ENCODE assay signal across 10 mouse cellular contexts in genomic region chr12:32789092-32789491, GRCm38 (mm10).
"Had no signal": no experiment of that assay in that cellular context is flagged by ENCODE, and none has a peak within 500 bp of the region (broad histone marks: within the 10 kb centered on the region; RNA-seq: fewer than 3 reads in every experiment).

No protein-coding gene starts in this region.

- H3K36me3 ChIP-seq: limb, embryonic 15.5 days; liver, embryonic 12.5 days; midbrain, embryonic 12.5 days had no signal

- H3K27ac ChIP-seq: limb, embryonic 15.5 days; liver, embryonic 12.5 days; midbrain, embryonic 12.5 days; stomach, postnatal 0 days had no signal

- H3K9ac ChIP-seq: limb, embryonic 15.5 days; liver, embryonic 12.5 days; lung, embryonic 14.5 days; midbrain, embryonic 12.5 days had no signal

- H3K4me3 ChIP-seq: limb, embryonic 15.5 days; liver, embryonic 12.5 days; midbrain, embryonic 12.5 days had no signal

- H3K27me3 ChIP-seq: limb, embryonic 15.5 days; liver, embryonic 12.5 days; midbrain, embryonic 12.5 days had no signal

- DNase-seq: kidney, postnatal 14 days; lung, embryonic 14.5 days; lung, postnatal 14 days; right cerebral cortex, adult 18-20 months; right cerebral cortex, postnatal 25 days; thymus, postnatal 4 days had no signal

- H3K4me1 ChIP-seq: limb, embryonic 15.5 days; liver, embryonic 12.5 days; midbrain, embryonic 12.5 days had no signal

- ATAC-seq: liver, embryonic 12.5 days had no signal

- H3K4me2 ChIP-seq: limb, embryonic 15.5 days; liver, embryonic 12.5 days; lung, embryonic 14.5 days; midbrain, embryonic 12.5 days had no signal

- H3K9me3 ChIP-seq: limb, embryonic 15.5 days; liver, embryonic 12.5 days; midbrain, embryonic 12.5 days had no signal
